Mouse (Mus musculus) embryonic facial prominence, embryonic 12.5 days (tissue): ENCODE data around the gene Lysmd3. TPM values are rescaled to one million over a fixed set of nuclear protein-coding genes. Genes with fewer than 3 reads are reported as not detected.

Experiments used
- ATAC-seq: fragments of 200-750 bp; cut with Nextera tagmentation; 2 replicates; pipeline ENCODE4 v1.8.0; 2017; ENCODE audit not compliant: insufficient number of reproducible peaks, insufficient read depth, low FRiP score, low TSS enrichment
- H3K27ac ChIP-seq: fragments of 300-500 bp; sonication (generic); 2 replicates; pipeline ENCODE4 v1.5.1; 2016; ENCODE audit warnings: mild to moderate bottlenecking
- H3K27me3 ChIP-seq: fragments of 300-500 bp; sonication (generic); 2 replicates; pipeline ENCODE4 v1.6.1; 2016; ENCODE audit warnings: mild to moderate bottlenecking, moderate library complexity
- H3K36me3 ChIP-seq: fragments of 300-500 bp; sonication (generic); 2 replicates; pipeline ENCODE4 v1.6.1; 2016; ENCODE audit warnings: mild to moderate bottlenecking
- H3K4me1 ChIP-seq: fragments of 300-500 bp; sonication (generic); 2 replicates; pipeline ENCODE4 v1.6.1; 2016
- H3K4me2 ChIP-seq: fragments of 300-500 bp; sonication (generic); replicated peaks from 2 replicates; pipeline ENCODE4 v1.6.1; 2016; ENCODE audit warnings: mild to moderate bottlenecking, moderate library complexity
- H3K4me3 ChIP-seq: fragments of 300-500 bp; sonication (generic); 2 replicates; pipeline ENCODE4 v1.5.1; 2016; ENCODE audit warnings: mild to moderate bottlenecking
- H3K9ac ChIP-seq: fragments of 300-500 bp; sonication (generic); 2 replicates; pipeline ENCODE4 v1.6.1; 2016; ENCODE audit warnings: mild to moderate bottlenecking, moderate library complexity
- H3K9me3 ChIP-seq: fragments of 300-500 bp; sonication (generic); 2 replicates; pipeline ENCODE4 v1.6.1; 2016; ENCODE audit warnings: mild to moderate bottlenecking, moderate library complexity
- WGBS: fragments of 180-500 bp; shearing (Covaris S2); methylation state at CpG from one replicate; pipeline ENCODE4 v1.1.7; 2016; 5-methylcytosine and 5-hydroxymethylcytosine counted together
- polyA plus RNA-seq: library from polyadenylated mRNA; unstranded; fragments of >200 nt; fragmentation: Nextera tagmentation; extraction: Ambion mirVana; gene quantifications from 2 replicates; pipeline ENCODE4 v1.2.1, GENCODE M21; 2016

Lysmd3 gene
- polyA plus RNA-seq, 1 experiment from 2014 or later = 33.0 TPM

DNA sequence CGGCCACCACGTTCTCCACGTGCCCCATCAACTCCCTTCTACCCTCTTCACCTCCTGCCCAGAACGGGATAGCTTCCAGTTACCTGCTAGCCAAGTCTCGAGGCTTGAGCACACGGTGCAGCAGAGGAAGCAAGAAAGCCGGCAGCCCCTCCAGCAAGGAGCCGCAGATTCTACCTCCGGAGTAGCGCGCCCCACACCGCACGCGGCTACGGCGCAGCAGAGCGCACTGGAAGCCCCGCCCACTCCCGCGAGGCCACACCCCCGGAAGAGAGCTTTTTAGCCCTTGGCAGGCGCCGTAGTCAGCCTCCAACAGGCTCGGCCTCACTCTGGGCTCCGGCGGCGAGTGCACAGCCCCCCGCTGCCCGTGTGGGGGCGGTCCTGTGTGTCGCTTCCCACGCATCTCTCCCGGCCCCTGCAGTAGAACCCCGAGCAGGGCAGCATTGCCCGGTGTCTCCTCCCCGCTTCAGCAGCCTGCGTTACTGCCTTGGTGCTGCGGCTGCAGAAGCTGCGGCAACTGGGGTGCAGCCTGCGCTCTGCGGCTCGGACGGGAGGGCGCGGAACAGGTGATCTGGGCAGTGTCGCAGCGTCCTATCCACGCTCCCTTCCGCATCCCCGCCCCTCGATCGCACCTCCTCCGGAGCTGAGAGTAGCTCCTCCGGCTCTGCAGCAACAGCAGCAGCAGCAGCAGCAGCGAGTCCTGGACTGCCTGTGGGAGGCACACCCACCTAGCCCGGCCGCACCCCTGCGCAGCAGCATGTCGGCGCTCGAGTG is 53.5 kb downstream of the Lysmd3 start, which contains the start of the genes Polr3g and Mblac2:
Polr3g (minus strand) TSS at position 239 of the 771 bp plus-strand sequence.
Mblac2 (plus strand) TSS at position 567 of the 771 bp plus-strand sequence.
- under 1% methylated on average over 61 of the region's 61 CpGs for WGBS
- H3K4me3 ChIP-seq = peak within 1 kb of the TSS; percentile 81
- no peaks in the 10 kb centered on the region for H3K9me3 ChIP-seq
- H3K9ac ChIP-seq = peak within 1 kb of the TSS; percentile 67
- peak within 1 kb of the TSS; percentile 100 for H3K4me2 ChIP-seq
- peak; percentile 96 for ATAC-seq
- H3K27me3 ChIP-seq = peaks cover 2% of the 10 kb centered on the region; the same call in 1 of the 2 replicates
- H3K36me3 ChIP-seq = no peaks in the 10 kb centered on the region
- H3K4me1 ChIP-seq = no peaks in the 10 kb centered on the region
- H3K27ac ChIP-seq = peak within 1 kb of the TSS; percentile 86

GRCm38 (mm10) chr13:81711546-81712371 is 54.3 kb downstream of the Lysmd3 start:
- under 1% methylated on average over 42 of the region's 42 CpGs for WGBS

GRCm38 (mm10) chr13:81713896-81714295 is 56.4 kb downstream of the Lysmd3 start:
- H3K4me2 ChIP-seq = no peak overlapping the region
- no peak overlapping the region for H3K9ac ChIP-seq
- no peaks in the 10 kb centered on the region for H3K9me3 ChIP-seq
- H3K27me3 ChIP-seq = peaks cover 2% of the 10 kb centered on the region; the same call in 1 of the 2 replicates
- 90% methylated on average over 1 of the region's 1 CpGs for WGBS
- no peaks in the 10 kb centered on the region for H3K4me1 ChIP-seq
- H3K27ac ChIP-seq = no peak overlapping the region
- H3K4me3 ChIP-seq = no peak overlapping the region
- H3K36me3 ChIP-seq = no peaks in the 10 kb centered on the region
- no peak for ATAC-seq

More at GRCm38 (mm10) chr13:81711546-81712371, 54.3 kb downstream of the Lysmd3 start:
- no peaks in the 10 kb centered on the region for H3K9me3 ChIP-seq
- H3K27me3 ChIP-seq = peaks cover 2% of the 10 kb centered on the region; the same call in 1 of the 2 replicates
- H3K4me1 ChIP-seq = no peaks in the 10 kb centered on the region
- H3K4me3 ChIP-seq = peak overlapping the region; percentile 81
- H3K4me2 ChIP-seq = peak overlapping the region; percentile 100
- ATAC-seq = peak; percentile 59
- H3K36me3 ChIP-seq = no peaks in the 10 kb centered on the region
- peak overlapping the region; percentile 67 for H3K9ac ChIP-seq
- H3K27ac ChIP-seq = peak overlapping the region; percentile 86

Other genes starting within 250 kb of the Lysmd3 start
- gene Adgrv1, start 24.5 kb upstream of the Lysmd3 start, polyA plus RNA-seq = 5.0 and 7.2 TPM in 2 replicates
- gene Polr3g, start 53.4 kb downstream of the Lysmd3 start, polyA plus RNA-seq = 17.2 and 17.5 TPM in 2 replicates
- gene Mblac2, start 53.7 kb downstream of the Lysmd3 start, polyA plus RNA-seq = 7.2 and 7.9 TPM in 2 replicates
- 245 and 255 TPM in 2 replicates for gene Cetn3, start 125.4 kb downstream of the Lysmd3 start, polyA plus RNA-seq